Mouse (Mus musculus) testis, adult 2 months (tissue): ENCODE measurements around the gene Antxr1. TPM values are rescaled to one million over a fixed set of nuclear protein-coding genes. Genes with fewer than 3 reads are reported as not detected.
A peak's percentile ranks its signal among the peaks of the same experiment; 100 is the strongest.

Source experiments
- H3K27ac ChIP-seq: fragments of 200-500 bp; 2 replicates; pipeline ENCODE4 v1.5.1; 2012; ENCODE audit warnings: low read depth, low read length; ENCODE audit not compliant: control insufficient read depth, insufficient read depth
- H3K27me3 ChIP-seq: fragments of 200-500 bp; 2 replicates; pipeline ENCODE4 v1.6.1; 2012; ENCODE audit warnings: mild to moderate bottlenecking, low read length, moderate library complexity; ENCODE audit not compliant: control insufficient read depth, insufficient read depth
- H3K36me3 ChIP-seq: fragments of 200-500 bp; 2 replicates; pipeline ENCODE4 v1.6.1; 2012; ENCODE audit warnings: mild to moderate bottlenecking, low read length; ENCODE audit not compliant: control insufficient read depth, insufficient read depth
- H3K4me1 ChIP-seq: fragments of 200-500 bp; 2 replicates; pipeline ENCODE4 v1.6.1; 2012; ENCODE audit warnings: low read length; ENCODE audit not compliant: control insufficient read depth, insufficient read depth
- H3K4me3 ChIP-seq: fragments of 200-500 bp; 2 replicates; pipeline ENCODE4 v1.5.1; 2012; ENCODE audit warnings: low read depth, mild to moderate bottlenecking, low read length, moderate library complexity, mixed read lengths; ENCODE audit not compliant: control insufficient read depth
- CTCF ChIP-seq: fragments of 200-500 bp; IDR thresholded peaks from 2 replicates; pipeline ENCODE4 v1.5.1; 2012; ENCODE audit warnings: low read depth, mild to moderate bottlenecking, inconsistent platforms, low read length, moderate library complexity; ENCODE audit not compliant: control insufficient read depth, insufficient read depth, insufficient replicate concordance
- POLR2A ChIP-seq: fragments of 200-500 bp; IDR thresholded peaks from 2 replicates; pipeline ENCODE4 v1.6.1; 2012; ENCODE audit warnings: low read depth, mild to moderate bottlenecking, inconsistent platforms, low read length, moderate library complexity; ENCODE audit not compliant: control insufficient read depth
- polyA plus RNA-seq: library from polyadenylated mRNA; depleted of rRNA; stranded (reverse); fragments of >200 nt; gene quantifications from 2 replicates; pipeline ENCODE4 v1.2.3, GENCODE M21; 2012

The Antxr1 gene
- polyA plus RNA-seq, 1 experiment: 0.62 TPM

GRCm38 (mm10) chr6:87130628-87131027, 205.0 kb downstream of the Antxr1 start:
- no peaks in the 10 kb centered on the region for H3K36me3 ChIP-seq
- TF ChIP-seq CTCF (no peak), POLR2A (no peak)
- H3K4me1 ChIP-seq: peaks cover 2% of the 10 kb centered on the region; the same call in 1 of the 2 replicates
- H3K27ac ChIP-seq: no peak overlapping the region
- peak overlapping the region; percentile 11 for H3K4me3 ChIP-seq
- no peaks in the 10 kb centered on the region for H3K27me3 ChIP-seq

DNA sequence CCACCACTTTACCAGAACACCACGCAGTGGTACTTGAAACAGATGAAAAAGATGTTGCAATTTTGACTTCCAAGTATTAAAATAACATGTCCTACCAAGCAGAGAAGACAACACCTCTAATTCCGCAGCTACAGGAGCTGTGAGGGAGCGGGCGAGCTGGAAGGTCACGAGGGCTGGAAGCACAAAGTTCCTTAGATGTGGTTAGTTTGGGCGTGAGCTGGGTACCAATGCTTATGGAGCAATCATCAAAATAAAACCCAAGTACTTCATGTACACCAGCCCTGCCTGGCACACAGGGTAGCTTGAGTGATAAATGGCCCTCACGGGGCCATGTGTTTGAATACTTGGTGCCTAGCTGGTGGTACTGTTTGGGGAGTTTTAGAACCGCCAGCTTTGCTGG, 205.8 kb downstream of the Antxr1 start:
- Histone ChIP-seq H3K36me3 (no peaks in the 10 kb centered on the region), H3K4me1 (peaks cover 3% of the 10 kb centered on the region; the same call in 1 of the 2 replicates), H3K27ac (no peak overlapping the region), H3K4me3 (no peak overlapping the region), H3K27me3 (no peaks in the 10 kb centered on the region)
- TF ChIP-seq POLR2A (no peak), CTCF (no peak)

DNA sequence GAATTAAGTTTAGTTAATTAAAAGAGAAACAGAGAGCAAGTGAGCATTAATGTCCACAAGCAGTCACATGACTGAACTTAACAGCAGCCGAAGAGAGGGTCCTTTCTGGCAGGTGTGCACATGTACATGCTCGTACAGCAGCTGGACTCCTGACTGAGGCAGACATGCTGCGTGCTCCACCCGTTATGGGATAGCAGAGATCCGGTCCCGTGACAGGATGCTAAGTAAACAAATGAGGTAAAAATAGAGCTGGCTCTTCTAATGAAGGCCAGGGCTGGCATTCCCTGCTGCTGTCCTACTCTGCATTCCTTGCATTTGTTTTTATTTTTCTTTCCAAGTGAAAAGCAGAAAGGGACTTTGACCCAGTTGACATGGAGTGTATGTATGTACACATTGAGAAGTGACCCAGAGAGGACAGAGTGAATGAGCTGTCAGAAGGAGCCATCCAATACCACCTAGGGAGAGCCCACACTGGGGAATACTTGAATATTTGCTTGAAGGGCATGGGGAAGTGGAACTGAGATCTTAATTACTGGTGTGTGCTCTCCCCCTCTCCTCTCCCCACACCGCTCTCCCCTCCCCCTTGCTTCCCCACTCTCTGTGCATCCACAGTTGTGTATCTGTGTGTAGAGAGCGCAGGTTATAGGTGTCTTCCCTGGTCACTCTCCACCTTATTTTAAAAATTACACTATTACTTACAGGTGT, 208.4 kb downstream of the Antxr1 start:
- no peak overlapping the region for H3K27ac ChIP-seq
- H3K27me3 ChIP-seq: no peaks in the 10 kb centered on the region
- peaks cover 3% of the 10 kb centered on the region; the same call in 1 of the 2 replicates for H3K4me1 ChIP-seq
- no peak overlapping the region for H3K4me3 ChIP-seq
- TF ChIP-seq POLR2A (peak; percentile 38; the same call in 1 of the 2 replicates), CTCF (no peak)
- H3K36me3 ChIP-seq: no peaks in the 10 kb centered on the region

DNA sequence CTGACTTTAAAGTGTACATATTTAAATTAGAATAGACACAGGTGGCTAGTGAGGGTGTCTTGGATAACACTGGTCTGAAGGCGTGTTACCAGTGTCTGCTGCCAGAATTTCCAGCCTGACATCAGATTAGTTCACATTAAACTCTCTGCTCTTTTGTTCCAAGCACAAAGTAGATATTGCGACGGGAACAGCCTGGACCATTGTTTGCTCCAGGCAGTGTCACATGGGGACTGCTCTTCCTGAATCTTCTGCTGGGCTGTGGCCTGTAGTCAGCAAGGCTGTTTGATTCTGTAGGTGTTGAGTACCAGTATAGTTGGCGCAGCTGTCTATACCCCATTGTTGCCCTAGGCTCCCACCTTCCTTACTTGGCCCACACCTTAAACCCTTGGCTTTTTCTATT, 211.6 kb downstream of the Antxr1 start:
- no peaks in the 10 kb centered on the region for H3K36me3 ChIP-seq
- no peaks in the 10 kb centered on the region for H3K27me3 ChIP-seq
- TF ChIP-seq POLR2A: no peak
- TF ChIP-seq CTCF: no peak
- H3K27ac ChIP-seq: no peak overlapping the region
- H3K4me1 ChIP-seq: peaks cover 3% of the 10 kb centered on the region; the same call in 1 of the 2 replicates
- no peak overlapping the region for H3K4me3 ChIP-seq

GRCm38 (mm10) chr6:87123406-87123805, 212.2 kb downstream of the Antxr1 start:
- Histone ChIP-seq H3K27me3 (no peaks in the 10 kb centered on the region), H3K36me3 (no peaks in the 10 kb centered on the region), H3K4me1 (peaks cover 3% of the 10 kb centered on the region; the same call in 1 of the 2 replicates), H3K4me3 (no peak overlapping the region), H3K27ac (no peak overlapping the region)
- TF ChIP-seq CTCF: no peak
- TF ChIP-seq POLR2A: no peak

DNA sequence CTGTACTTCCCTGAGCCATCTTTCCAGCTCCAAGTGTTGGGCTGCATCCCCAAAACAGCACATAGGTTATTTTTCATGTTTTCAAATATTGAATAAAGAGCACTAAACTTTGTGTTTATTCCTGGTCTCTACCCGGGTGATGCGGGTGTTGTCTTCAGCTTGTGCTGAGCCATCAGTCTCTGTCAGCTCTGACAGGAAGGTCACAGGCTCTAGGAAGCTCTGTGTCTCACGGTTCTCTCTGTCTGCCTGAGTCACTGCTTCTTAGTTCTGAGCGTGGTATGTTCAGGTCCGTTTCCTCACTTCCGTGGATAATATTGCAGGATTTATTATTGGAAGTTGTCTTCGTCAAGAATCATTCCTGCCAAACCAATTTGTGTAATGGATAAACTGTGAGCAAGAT, 213.7 kb downstream of the Antxr1 start:
- H3K27me3 ChIP-seq: no peaks in the 10 kb centered on the region
- no peaks in the 10 kb centered on the region for H3K36me3 ChIP-seq
- no peak overlapping the region for H3K4me3 ChIP-seq
- H3K4me1 ChIP-seq: peaks cover 3% of the 10 kb centered on the region; the same call in 1 of the 2 replicates
- TF ChIP-seq POLR2A (no peak), CTCF (no peak)
- no peak overlapping the region for H3K27ac ChIP-seq

GRCm38 (mm10) chr6:87120661-87121060, 215.0 kb downstream of the Antxr1 start:
- Histone ChIP-seq H3K4me3 (no peak overlapping the region), H3K4me1 (peaks cover under 1% of the 10 kb centered on the region; the same call in 1 of the 2 replicates), H3K36me3 (no peaks in the 10 kb centered on the region), H3K27me3 (no peaks in the 10 kb centered on the region), H3K27ac (no peak overlapping the region)
- TF ChIP-seq CTCF: peak; percentile 87; the same call in 1 of the 2 replicates
- TF ChIP-seq POLR2A: no peak

GRCm38 (mm10) chr6:87119975-87120374, 215.6 kb downstream of the Antxr1 start:
- Histone ChIP-seq H3K4me3 (no peak overlapping the region), H3K4me1 (no peaks in the 10 kb centered on the region), H3K36me3 (no peaks in the 10 kb centered on the region), H3K27me3 (no peaks in the 10 kb centered on the region), H3K27ac (no peak overlapping the region)
- TF ChIP-seq CTCF (no peak), POLR2A (no peak)
